31 mouse cellular contexts compared by ENCODE assay signal in genomic region chr13:53369834-53370233, GRCm38 (mm10).
"Had no signal": no experiment of that assay in that cellular context is flagged by ENCODE, and none has a peak within 500 bp of the region (broad histone marks: within the 10 kb centered on the region; RNA-seq: fewer than 3 reads in every experiment).

No protein-coding gene starts in this region.

- ATAC-seq: liver, embryonic 12.5 days; liver, postnatal 0 days; lung, postnatal 0 days; midbrain, embryonic 13.5 days; midbrain, embryonic 16.5 days had no signal

- H3K9ac ChIP-seq: limb, embryonic 12.5 days; limb, embryonic 13.5 days; limb, embryonic 15.5 days; liver, embryonic 12.5 days; liver, embryonic 13.5 days; liver, embryonic 14.5 days; liver, embryonic 15.5 days; liver, postnatal 0 days; lung, embryonic 14.5 days; lung, embryonic 15.5 days; midbrain, embryonic 12.5 days; midbrain, embryonic 13.5 days; neural tube, embryonic 12.5 days had no signal

- DNase-seq: left cerebral cortex, postnatal 4 days; liver; liver, embryonic 13.5 days; liver, postnatal 0 days; lung, adult 18-20 months; lung, adult 2 months; lung, embryonic 14.5 days; lung, postnatal 10 days; lung, postnatal 14 days; lung, postnatal 36 days; lung, postnatal 4 days; midbrain, embryonic 14.5 days had no signal

- H3K4me1 ChIP-seq: limb, embryonic 10.5 days; limb, embryonic 12.5 days; limb, embryonic 13.5 days; limb, embryonic 15.5 days; liver, embryonic 12.5 days; liver, embryonic 13.5 days; liver, embryonic 15.5 days; lung, embryonic 15.5 days; midbrain, embryonic 10.5 days; midbrain, embryonic 12.5 days; midbrain, embryonic 13.5 days; neural tube, embryonic 12.5 days had no signal

- H3K9me3 ChIP-seq: limb, embryonic 10.5 days; limb, embryonic 12.5 days; limb, embryonic 13.5 days; limb, embryonic 15.5 days; liver, embryonic 12.5 days; liver, embryonic 13.5 days; liver, embryonic 15.5 days; lung, embryonic 15.5 days; megakaryocyte, embryonic 14.5 days; midbrain, embryonic 10.5 days; midbrain, embryonic 12.5 days; midbrain, embryonic 13.5 days; neural tube, embryonic 12.5 days had no signal

- H3K27me3 ChIP-seq: limb, embryonic 12.5 days; limb, embryonic 13.5 days; limb, embryonic 15.5 days; liver, embryonic 12.5 days; liver, embryonic 13.5 days; liver, embryonic 15.5 days; lung, embryonic 15.5 days; megakaryocyte, embryonic 14.5 days; midbrain, embryonic 12.5 days; midbrain, embryonic 13.5 days; neural tube, embryonic 12.5 days had no signal

- H3K4me2 ChIP-seq: limb, embryonic 12.5 days; limb, embryonic 13.5 days; limb, embryonic 15.5 days; liver, embryonic 11.5 days; liver, embryonic 12.5 days; liver, embryonic 13.5 days; liver, embryonic 15.5 days; lung, embryonic 14.5 days; lung, embryonic 15.5 days; midbrain, embryonic 12.5 days; midbrain, embryonic 13.5 days; neural tube, embryonic 12.5 days had no signal

- H3K27ac ChIP-seq: left cerebral cortex, adult 2 months; limb, embryonic 10.5 days; limb, embryonic 12.5 days; limb, embryonic 13.5 days; limb, embryonic 15.5 days; liver, embryonic 12.5 days; liver, embryonic 13.5 days; liver, embryonic 14.5 days; liver, embryonic 15.5 days; lung, embryonic 15.5 days; macrophage; midbrain, embryonic 10.5 days; midbrain, embryonic 12.5 days; midbrain, embryonic 13.5 days; neural tube, embryonic 12.5 days had no signal

- H3K4me3 ChIP-seq: left cerebral cortex, adult 2 months; limb, embryonic 10.5 days; limb, embryonic 12.5 days; limb, embryonic 13.5 days; limb, embryonic 15.5 days; liver, embryonic 12.5 days; liver, embryonic 13.5 days; liver, embryonic 15.5 days; lung, embryonic 15.5 days; megakaryocyte, embryonic 14.5 days; midbrain, embryonic 10.5 days; midbrain, embryonic 12.5 days; midbrain, embryonic 13.5 days; myocyte; neural tube, embryonic 12.5 days had no signal
